Comparison of ENCODE assay signal across 8 mouse cellular contexts in genomic region chr11:106980455-106980854, GRCm38 (mm10). TPM values are rescaled to one million over a fixed set of nuclear protein-coding genes. Genes with fewer than 3 reads are reported as not detected.
A peak's percentile ranks its signal among the peaks of the same experiment; 100 is the strongest.
DNase-seq lines count a peak whose midpoint lies in the region; ATAC-seq lines count a peak whose summit lies in the region.

No protein-coding gene starts in this region.

- H3K9ac ChIP-seq in heart, embryonic 11.5 days (ENCODE audit: low read depth, low read length) = no peak overlapping the region
- no peak overlapping the region for H3K9ac ChIP-seq in kidney, embryonic 14.5 days (ENCODE audit: low read depth, low read length)
- H3K9ac ChIP-seq in liver, embryonic 16.5 days (ENCODE audit: low read depth, low read length) = no peak overlapping the region

- peak; percentile 91 for DNase-seq in heart, adult 11 months
- DNase-seq in CD8-positive naive resting alpha-beta T cell, adult 2 months (ENCODE audit: low read depth in 2 of 2, low spot score in 2 of 2) = peak; percentile 26 to 56
- peak; percentile 60 for DNase-seq in c-Kit-positive CD71-positive TER-119-negative erythroid progenitor cells, embryonic 14.5 days (ENCODE audit: low read depth)
- peak; percentile 80 for DNase-seq in gastrocnemius, adult 18-20 months (ENCODE audit: low spot score)
- DNase-seq in right cerebral cortex, postnatal 10 days (ENCODE audit: low spot score in 2 of 2) = peak; percentile 54 to 69

- no peak overlapping the region for H3K27ac ChIP-seq in heart, embryonic 11.5 days (ENCODE audit: low read depth, low read length)
- H3K27ac ChIP-seq in kidney, embryonic 14.5 days (ENCODE audit: low read depth, low read length) = no peak overlapping the region
- H3K27ac ChIP-seq in liver, embryonic 16.5 days (ENCODE audit: low read length) = no peak overlapping the region

- H3K9me3 ChIP-seq in heart, embryonic 11.5 days (replicated peaks; ENCODE audit: control insufficient read depth, low read length) = no peaks in the 10 kb centered on the region
- H3K9me3 ChIP-seq in kidney, embryonic 14.5 days (ENCODE audit: control insufficient read depth, low read length) = no peaks in the 10 kb centered on the region
- no peaks in the 10 kb centered on the region for H3K9me3 ChIP-seq in liver, embryonic 16.5 days (replicated peaks; ENCODE audit: control insufficient read depth, low read length)

- no peak for ATAC-seq in heart, embryonic 11.5 days (replicated peaks; ENCODE audit: insufficient number of reproducible peaks, low FRiP score, low TSS enrichment)
- peak; percentile 47; the same call in 1 of the 2 replicates for ATAC-seq in kidney, embryonic 14.5 days (ENCODE audit: low FRiP score, low TSS enrichment)
- ATAC-seq in liver, embryonic 16.5 days (ENCODE audit: low read depth) = 0 out of 2 replicates have a peak, but pooled peaks have one; percentile 11

- no peak overlapping the region for H3K4me3 ChIP-seq in heart, embryonic 11.5 days (ENCODE audit: low read depth, low read length)
- no peak overlapping the region for H3K4me3 ChIP-seq in kidney, embryonic 14.5 days (ENCODE audit: low read length)
- H3K4me3 ChIP-seq in liver, embryonic 16.5 days (ENCODE audit: low read depth, low read length) = no peak overlapping the region

- no peaks in the 10 kb centered on the region for H3K27me3 ChIP-seq in heart, embryonic 11.5 days (ENCODE audit: control insufficient read depth, insufficient read depth, low read length)
- no peaks in the 10 kb centered on the region for H3K27me3 ChIP-seq in kidney, embryonic 14.5 days (ENCODE audit: control insufficient read depth, insufficient read depth, low read length)
- H3K27me3 ChIP-seq in liver, embryonic 16.5 days (ENCODE audit: control insufficient read depth, insufficient read depth, low read depth, low read length) = no peaks in the 10 kb centered on the region

- H3K4me1 ChIP-seq in heart, embryonic 11.5 days (ENCODE audit: control insufficient read depth, insufficient read depth, low read length) = no peaks in the 10 kb centered on the region
- no peaks in the 10 kb centered on the region for H3K4me1 ChIP-seq in kidney, embryonic 14.5 days (ENCODE audit: control insufficient read depth, insufficient read depth, low read length)
- peaks cover 3% of the 10 kb centered on the region for H3K4me1 ChIP-seq in liver, embryonic 16.5 days (ENCODE audit: control insufficient read depth, low read depth, low read length)

- H3K4me2 ChIP-seq in heart, embryonic 11.5 days = no peak overlapping the region
- H3K4me2 ChIP-seq in kidney, embryonic 14.5 days (replicated peaks; ENCODE audit: low read depth, low read length) = no peak overlapping the region
- no peak overlapping the region for H3K4me2 ChIP-seq in liver, embryonic 16.5 days (ENCODE audit: low read depth, low read length)

- WGBS in heart, embryonic 11.5 days (ENCODE audit: insufficient replicate concordance) = 20% methylated on average over 7 of the region's 7 CpGs
- 33% methylated on average over 7 of the region's 7 CpGs for WGBS in kidney, embryonic 14.5 days
- WGBS in liver, embryonic 16.5 days (ENCODE audit: insufficient replicate concordance) = 29% methylated on average over 7 of the region's 7 CpGs

- no peaks in the 10 kb centered on the region for H3K36me3 ChIP-seq in heart, embryonic 11.5 days (ENCODE audit: control insufficient read depth, insufficient read depth, low read length)
- no peaks in the 10 kb centered on the region for H3K36me3 ChIP-seq in kidney, embryonic 14.5 days (ENCODE audit: control insufficient read depth, insufficient read depth, low read length)
- no peaks in the 10 kb centered on the region for H3K36me3 ChIP-seq in liver, embryonic 16.5 days (ENCODE audit: control insufficient read depth, insufficient read depth)

RNA-seq across cellular contexts. Expression of gene Kpna2, which starts 18.9 kb away (rescaled TPM):
- 342 and 382 TPM in 2 replicates for polyA plus RNA-seq in heart, embryonic 11.5 days (2014; fragmentation: Nextera tagmentation; extraction: Ambion mirVana)
- total RNA-seq in gastrocnemius, adult 18-20 months (2021) = 10 to 100 TPM in 1 of 2 experiments, 1 to 10 TPM in 1; 9.4 to 10.3 TPM
- polyA plus RNA-seq in kidney, embryonic 14.5 days (2014; fragmentation: Nextera tagmentation; extraction: Ambion mirVana) = 403 and 460 TPM in 2 replicates
- polyA plus RNA-seq in liver, embryonic 16.5 days (2015; fragmentation: Nextera tagmentation; extraction: Ambion mirVana) = 216 and 237 TPM in 2 replicates

RNA-seq across cellular contexts. Expression of gene 1810010H24Rik, which starts 45.0 kb away (rescaled TPM):
- 1.7 and 2.8 TPM in 2 replicates for polyA plus RNA-seq in heart, embryonic 11.5 days (2014; fragmentation: Nextera tagmentation; extraction: Ambion mirVana)
- 1 to 10 TPM; 1.5 TPM for total RNA-seq in gastrocnemius, adult 18-20 months (2021)
- 3.1 and 3.4 TPM in 2 replicates for polyA plus RNA-seq in kidney, embryonic 14.5 days (2014; fragmentation: Nextera tagmentation; extraction: Ambion mirVana)
- polyA plus RNA-seq in liver, embryonic 16.5 days (2015; fragmentation: Nextera tagmentation; extraction: Ambion mirVana) = 2.2 TPM in 2 replicates

RNA-seq across cellular contexts. Expression of gene Smurf2, which starts 59.9 kb away (rescaled TPM):
- polyA plus RNA-seq in heart, embryonic 11.5 days (2014; fragmentation: Nextera tagmentation; extraction: Ambion mirVana) = 13.3 and 14.3 TPM in 2 replicates
- 10 to 100 TPM; 24.5 to 29.5 TPM for total RNA-seq in gastrocnemius, adult 18-20 months (2021)
- polyA plus RNA-seq in kidney, embryonic 14.5 days (2014; fragmentation: Nextera tagmentation; extraction: Ambion mirVana) = 17.4 and 19.1 TPM in 2 replicates
- polyA plus RNA-seq in liver, embryonic 16.5 days (2015; fragmentation: Nextera tagmentation; extraction: Ambion mirVana) = 3.3 and 3.4 TPM in 2 replicates

Comparison
In these comparisons a context has a peak if more than half of its experiments do, and no peak if none do; other contexts are left out.
1. DNase-seq: peak in every context shown above with its lines; median percentile 91 in heart, adult 11 months; 80 in gastrocnemius, adult 18-20 months; 62 in right cerebral cortex, postnatal 10 days; 60 in c-Kit-positive CD71-positive TER-119-negative erythroid progenitor cells, embryonic 14.5 days; 41 in CD8-positive naive resting alpha-beta T cell, adult 2 months.